Mouse (Mus musculus) MEL (cell line): ENCODE measurements around the gene Fgfr2.

Source experiments
- CTCF ChIP-seq, 3 experiments: IDR thresholded peaks in 2 of 3; conservative IDR thresholded peaks in 1 of 3; 2 replicates each; pipeline ENCODE4 v1.5.1; 2011 to 2012; ENCODE audit warnings: low read length in 3 of 3, low read depth in 2 of 3, mild to moderate bottlenecking in 2 of 3, improper control_type of control experiment in 1 of 3, inconsistent platforms in 1 of 3, mixed read lengths in 1 of 3, moderate library complexity in 1 of 3; ENCODE audit not compliant: control insufficient read depth in 1 of 3, insufficient read depth in 1 of 3, poor library complexity in 1 of 3, severe bottlenecking in 1 of 3
- POLR2A ChIP-seq, 2 experiments: IDR thresholded peaks; 2 replicates each; pipeline ENCODE4 v1.6.1; 2011 to 2012; ENCODE audit warnings: low read length in 2 of 2, mild to moderate bottlenecking in 2 of 2, control low read depth in 1 of 2, improper control_type of control experiment in 1 of 2, low read depth in 1 of 2, moderate library complexity in 1 of 2; ENCODE audit not compliant: control insufficient read depth in 1 of 2, insufficient read depth in 1 of 2, poor library complexity in 1 of 2

DNA sequence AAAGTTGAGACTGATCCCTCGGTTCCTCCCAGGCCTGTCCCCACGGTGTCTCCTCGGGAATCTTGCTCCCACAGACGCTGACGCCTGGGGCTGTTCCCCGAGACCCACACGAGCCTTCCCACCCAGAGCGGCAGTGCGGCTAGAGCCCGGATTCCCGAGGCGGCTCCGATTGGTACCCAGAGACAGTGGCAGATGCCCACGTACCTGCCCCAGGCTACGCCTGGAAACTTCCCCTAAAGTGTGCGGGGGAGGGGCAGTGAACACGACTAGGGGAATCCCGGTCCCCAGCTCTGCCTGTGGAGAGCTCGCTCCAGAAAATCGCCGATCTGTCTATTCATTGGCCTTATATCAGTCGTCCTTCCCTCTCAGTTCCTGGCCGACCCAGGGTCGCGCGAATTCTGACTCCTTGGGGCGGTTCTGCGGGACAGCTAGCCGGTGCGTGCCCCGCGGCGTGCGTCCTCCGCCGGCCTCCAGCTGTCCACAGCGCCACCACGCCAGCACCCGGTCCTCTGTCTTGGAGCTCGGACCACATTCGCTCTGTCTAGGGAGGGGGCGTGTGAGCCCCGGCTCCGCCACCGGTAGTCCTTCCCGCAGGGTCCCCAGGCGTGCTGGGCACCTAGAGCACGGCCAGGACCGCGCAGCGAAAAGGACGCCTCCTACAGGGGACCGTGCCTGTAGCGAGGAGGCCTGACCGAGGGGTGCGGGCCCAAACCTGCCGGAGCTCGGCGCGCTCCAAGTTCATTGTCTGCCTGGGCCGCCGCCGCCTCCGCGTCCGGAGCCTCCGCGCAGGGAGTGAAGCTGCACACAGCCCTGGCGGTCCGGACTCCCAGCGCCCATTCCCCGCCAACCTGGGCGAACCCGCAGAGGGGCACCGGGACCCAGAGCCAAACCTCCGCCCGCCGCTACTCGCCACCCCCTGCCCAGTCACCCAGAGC is 806.8 kb downstream of the Fgfr2 start:
- TF ChIP-seq CTCF (IDR thresholded peaks at IDR 0.05 in 2 of 3, conservative IDR thresholded peaks at IDR 0.05 in 1 of 3; ENCODE audit: control insufficient read depth in 1 of 3, insufficient read depth in 1 of 3, low read depth in 2 of 3, low read length in 3 of 3, poor library complexity in 1 of 3, severe bottlenecking in 1 of 3) = peak in 2 of 3 experiments; percentile 31 to 47; a peak in 4 of 6 replicates
- no peak; a peak in 1 of 4 replicates for TF ChIP-seq POLR2A (IDR thresholded peaks at IDR 0.05; ENCODE audit: control insufficient read depth in 1 of 2, insufficient read depth in 1 of 2, low read depth in 1 of 2, low read length in 2 of 2, poor library complexity in 1 of 2)
